Mouse (Mus musculus): ENCODE measurements around the gene Asb7. TPM values are rescaled to one million over a fixed set of nuclear protein-coding genes. Genes with fewer than 3 reads are reported as not detected.

Asb7 gene
- total RNA-seq (2021) = 10 to 100 TPM; 16.2 to 17.8 TPM
- long read RNA-seq, experiment 1, full-length matches to known transcripts = 8 of 13 reads
- long read RNA-seq, experiment 1, partial matches to known transcripts = 2 of 13 reads
- long read RNA-seq, experiment 1, other reads (novel, unspliced or antisense) = 3 of 13 reads
- long read RNA-seq, experiment 2, full-length matches to known transcripts = 4 of 12 reads
- long read RNA-seq, experiment 2, partial matches to known transcripts = 0 of 12 reads
- long read RNA-seq, experiment 2, other reads (novel, unspliced or antisense) = 8 of 12 reads

DNA sequence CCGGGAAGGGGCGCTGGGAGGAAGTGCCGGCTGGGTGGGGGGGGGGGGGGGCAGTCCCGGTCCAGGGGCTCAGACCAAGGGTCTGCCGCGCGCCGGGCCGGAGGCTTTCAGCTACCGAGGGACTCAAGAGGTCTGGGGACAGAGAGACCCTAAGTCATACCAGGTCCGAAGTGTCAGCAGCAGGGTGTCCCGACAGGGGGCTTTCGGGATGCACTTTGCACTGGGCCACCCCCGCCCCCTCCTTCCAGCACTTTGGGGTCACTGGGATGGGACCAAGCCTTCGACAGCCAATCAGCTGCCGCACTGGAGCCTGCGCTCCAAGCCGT lies at the start of gene Asb7:
Gene Asb7, minus strand, starts transcription at position 303 of the 326 bp plus-strand sequence.
- peak in 1 of 2 experiments; percentile 26 for DNase-seq (ENCODE audit: low spot score in 2 of 2)

- DNase-seq (ENCODE audit: low spot score in 2 of 2) = no peak
Measured at GRCm38 (mm10) chr7:66737418-66737817, 48.0 kb upstream of the Asb7 start.

DNA sequence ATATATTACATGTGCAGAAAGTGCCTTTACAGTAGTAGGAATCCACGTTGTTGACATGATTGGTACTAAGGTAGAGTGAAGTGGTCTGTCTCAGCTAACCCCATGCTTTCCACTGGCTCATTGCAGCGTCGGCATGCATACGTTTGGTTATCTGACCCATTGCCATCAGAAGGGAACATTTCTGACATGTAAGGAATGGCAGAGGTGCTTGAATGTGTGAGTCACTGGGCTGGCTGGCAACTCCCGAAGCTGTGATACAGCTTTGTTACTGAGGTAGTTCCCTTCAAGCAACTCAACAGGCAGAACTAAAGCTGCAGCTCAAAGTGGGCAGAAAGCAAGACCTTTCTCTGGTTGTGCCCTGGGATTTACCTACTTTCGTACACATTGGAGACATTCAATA lies 45.6 kb upstream of the Asb7 start:
- DNase-seq (ENCODE audit: low spot score in 2 of 2) = no peak

DNA sequence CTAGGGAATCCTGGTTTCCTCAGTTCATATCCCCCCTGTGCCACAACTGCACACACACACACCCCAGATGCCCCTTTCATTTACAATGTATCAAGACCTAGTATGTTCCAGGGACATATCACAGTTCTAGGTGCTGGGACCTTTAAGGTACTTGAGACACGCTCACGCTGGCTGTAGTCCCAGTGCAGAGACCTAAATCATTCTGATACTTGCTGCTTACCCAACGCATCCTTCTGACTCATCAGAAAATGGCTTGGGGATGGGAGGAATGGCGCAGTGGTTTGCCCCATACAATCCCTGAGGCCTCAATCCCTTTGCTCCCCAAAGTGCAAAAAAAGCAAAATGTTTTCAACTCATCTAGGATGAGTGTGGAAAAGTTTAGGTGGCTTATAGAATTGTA lies 45.1 kb upstream of the Asb7 start:
- no peak for DNase-seq (ENCODE audit: low spot score in 2 of 2)

- DNase-seq (ENCODE audit: low spot score in 2 of 2) = no peak
Measured at GRCm38 (mm10) chr7:66733882-66734281, 44.5 kb upstream of the Asb7 start.

DNA sequence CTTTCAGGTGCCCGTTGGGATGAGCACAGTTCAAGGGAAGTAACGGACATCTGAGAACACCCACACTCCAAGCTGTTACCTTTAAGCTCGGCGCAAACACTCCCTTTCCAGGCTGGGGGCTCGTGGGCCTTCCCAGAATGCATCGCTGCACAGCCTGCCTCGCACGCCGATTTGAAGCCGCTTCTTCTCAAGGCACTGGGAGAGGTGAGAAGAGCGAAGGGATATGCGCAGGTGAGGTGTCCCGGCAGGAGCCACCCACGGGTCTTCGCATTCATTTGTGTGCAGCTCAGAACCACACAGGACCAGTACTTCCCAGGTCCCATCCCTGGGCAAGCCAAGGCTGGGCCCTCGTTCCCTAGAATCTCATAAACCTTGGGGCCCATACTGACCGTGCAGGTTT lies 44.0 kb upstream of the Asb7 start:
- DNase-seq (ENCODE audit: low spot score in 2 of 2) = no peak

DNA sequence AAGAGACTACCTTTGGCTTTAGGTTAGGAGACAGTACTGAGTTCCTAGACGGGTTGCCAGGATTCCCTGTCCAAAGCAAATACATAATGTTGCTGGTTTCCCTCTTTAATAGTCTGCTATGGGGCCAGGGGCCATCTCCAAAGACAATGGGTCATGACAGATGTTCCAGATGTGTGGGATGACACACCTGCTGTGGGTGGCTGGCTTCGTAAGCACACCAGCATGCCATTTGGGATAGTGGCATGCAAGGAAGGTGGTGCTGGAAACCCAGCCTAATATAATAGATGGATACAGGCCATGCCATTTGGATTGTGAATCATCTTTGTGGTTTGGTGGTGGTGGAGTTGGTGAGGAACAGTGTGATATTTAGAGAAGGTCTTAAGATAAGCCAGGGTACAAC lies 39.8 kb upstream of the Asb7 start:
- DNase-seq (ENCODE audit: low spot score in 2 of 2) = no peak

- no peak for DNase-seq (ENCODE audit: low spot score in 2 of 2)
Measured at GRCm38 (mm10) chr7:66728072-66728471, 38.7 kb upstream of the Asb7 start.

- no peak for DNase-seq (ENCODE audit: low spot score in 2 of 2)
Measured at GRCm38 (mm10) chr7:66724954-66725353, 35.6 kb upstream of the Asb7 start.

- no peak for DNase-seq (ENCODE audit: low spot score in 2 of 2)
Measured at GRCm38 (mm10) chr7:66724514-66724913, 35.1 kb upstream of the Asb7 start.

DNA sequence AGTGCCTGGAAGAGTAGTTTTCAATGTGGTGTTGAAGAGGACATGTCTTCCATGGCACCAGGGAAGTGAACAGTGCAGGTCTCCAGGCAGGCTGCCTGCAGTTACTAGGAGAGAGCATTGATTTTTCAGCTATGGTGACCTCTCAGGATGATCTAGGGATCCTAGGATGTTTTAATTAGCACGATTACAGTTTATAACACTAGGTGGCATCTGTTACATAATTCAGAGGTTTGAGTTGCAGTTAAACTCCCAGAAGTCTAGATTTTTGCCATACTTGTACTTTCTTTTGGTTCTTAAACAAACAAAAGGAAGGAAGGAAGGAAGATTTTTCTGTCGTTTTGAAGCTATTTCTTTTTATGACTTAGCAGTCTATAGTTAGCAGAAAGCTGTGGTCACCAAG lies 21.8 kb upstream of the Asb7 start:
- peak in 1 of 2 experiments; percentile 13 for DNase-seq (ENCODE audit: low spot score in 2 of 2)

DNA sequence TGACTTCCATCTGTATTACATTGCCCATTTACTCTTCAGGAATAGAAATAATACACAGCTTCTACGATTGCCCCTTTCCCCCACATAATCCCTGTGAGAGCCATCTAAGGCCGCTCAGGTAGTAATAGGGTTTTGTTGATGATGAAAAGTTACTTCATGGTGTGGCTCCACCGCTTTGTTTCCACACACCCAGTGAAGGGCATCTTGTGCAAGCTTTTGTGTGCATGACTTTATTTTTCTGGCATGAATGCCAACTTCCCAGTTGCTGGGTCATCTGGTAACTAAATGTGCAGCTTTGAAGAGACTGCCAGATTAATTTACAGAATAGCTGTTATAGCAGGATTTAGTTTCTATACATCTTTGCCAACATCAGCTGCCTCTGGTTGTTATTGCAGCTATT lies 15.2 kb upstream of the Asb7 start:
- no peak for DNase-seq (ENCODE audit: low spot score in 2 of 2)

- DNase-seq (ENCODE audit: low spot score in 2 of 2) = no peak
Measured at GRCm38 (mm10) chr7:66702721-66703120, 13.3 kb upstream of the Asb7 start.

GRCm38 (mm10) chr7:66694467-66694866 lies 5.1 kb upstream of the Asb7 start:
- DNase-seq (ENCODE audit: low spot score in 2 of 2) = no peak

- DNase-seq (ENCODE audit: low spot score in 2 of 2) = peak; percentile 97 to 99
Measured at GRCm38 (mm10) chr7:66689620-66690360, 394 bp upstream of the Asb7 start, which contains the start of gene Lins1. Gene Lins1, plus strand, starts transcription at chr7:66689889.

DNA sequence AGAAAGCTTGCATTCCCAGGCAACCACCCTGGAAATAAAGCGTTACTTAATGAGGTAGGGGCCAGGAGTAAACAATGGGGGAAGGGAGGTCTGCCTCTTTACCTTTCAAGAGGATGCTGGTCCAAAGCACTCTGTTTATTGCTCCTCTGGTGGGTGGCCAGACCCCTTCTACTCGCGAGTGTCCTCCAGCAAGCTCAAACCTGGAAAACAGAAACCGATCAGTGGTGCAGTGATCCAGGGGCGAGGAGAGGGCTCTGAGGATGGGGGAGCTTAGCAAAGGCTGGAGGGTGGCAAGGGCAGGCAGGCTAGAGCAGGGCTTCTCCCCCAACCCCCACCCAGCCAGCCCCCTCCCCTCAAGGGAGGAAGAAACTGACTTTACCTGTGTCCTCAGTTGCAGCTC lies 675 bp downstream of the Asb7 start:
- DNase-seq (ENCODE audit: low spot score in 2 of 2) = no peak

DNA sequence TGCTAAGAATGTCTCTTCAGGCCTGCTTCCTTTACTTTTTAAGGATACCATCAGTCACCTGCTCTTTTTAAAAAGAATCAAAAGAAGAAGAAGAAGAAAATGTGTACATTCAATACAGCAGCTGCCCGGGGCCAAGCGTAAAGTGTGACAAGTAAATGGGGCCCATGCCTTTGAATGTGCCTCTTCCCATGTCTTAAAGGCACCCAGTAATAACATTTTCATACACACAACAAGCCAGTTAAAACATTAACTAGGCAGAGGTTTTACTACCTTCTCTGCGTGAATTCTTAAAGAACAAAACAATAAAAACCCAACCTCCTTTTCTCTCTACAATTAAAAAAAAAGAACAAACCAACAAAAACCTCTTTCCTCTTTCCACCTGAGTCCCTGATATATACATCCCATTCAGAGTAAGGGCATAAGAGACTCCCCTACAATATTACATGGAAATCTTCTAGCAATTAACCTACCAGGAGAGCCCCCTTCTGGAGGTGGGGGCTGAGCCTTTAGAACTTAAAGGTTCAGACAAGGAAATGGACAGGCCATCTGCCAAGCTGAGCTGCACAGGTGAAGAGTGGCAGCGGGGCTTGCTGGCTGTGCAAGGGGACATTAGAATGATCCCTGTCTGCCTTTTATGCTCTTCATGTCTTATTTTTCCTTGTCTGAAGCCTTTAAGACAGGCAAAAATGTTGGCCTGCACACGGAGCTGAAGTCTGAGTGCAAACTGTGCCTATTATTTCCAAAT lies 7.1 kb downstream of the Asb7 start:
- no peak for DNase-seq (ENCODE audit: low spot score in 2 of 2)

- no peak for DNase-seq (ENCODE audit: low spot score in 2 of 2)
Measured at GRCm38 (mm10) chr7:66675800-66676199, 13.6 kb downstream of the Asb7 start.

GRCm38 (mm10) chr7:66667064-66667463 lies 22.3 kb downstream of the Asb7 start:
- no peak for DNase-seq (ENCODE audit: low spot score in 2 of 2)

DNA sequence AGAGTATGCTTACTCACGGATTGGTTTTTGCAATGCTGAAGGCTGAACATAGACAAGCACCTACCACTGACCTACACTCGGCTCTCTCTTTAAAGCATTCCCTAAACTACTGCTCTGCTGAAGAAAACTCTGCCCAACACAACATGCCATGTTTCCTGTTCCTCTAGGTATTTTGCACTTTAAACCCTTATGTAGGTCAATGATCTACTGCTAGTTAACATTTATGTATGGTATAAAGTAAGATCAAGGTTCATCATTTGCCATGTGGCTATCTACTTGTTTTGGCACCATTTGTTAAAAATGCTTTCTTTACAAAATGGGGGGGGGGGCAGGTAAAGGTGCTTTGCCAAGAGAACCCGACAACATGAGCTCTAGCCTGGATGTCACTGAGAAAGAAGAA lies 25.8 kb downstream of the Asb7 start:
- no peak for DNase-seq (ENCODE audit: low spot score in 2 of 2)

GRCm38 (mm10) chr7:66661572-66661971 lies 27.8 kb downstream of the Asb7 start:
- peak; percentile 83 to 87 for DNase-seq (ENCODE audit: low spot score in 2 of 2)

- no peak for DNase-seq (ENCODE audit: low spot score in 2 of 2)
Measured at GRCm38 (mm10) chr7:66660972-66661371, 28.4 kb downstream of the Asb7 start.
